Mouse (Mus musculus) brain, embryonic 14.5 days (tissue): ENCODE measurements at regions not wholly inside any gene's neighbourhood (a gene's known extent, or its start where the extent isn't known, plus 50 kb on each side); places are given as distances from the start of the nearest gene placed in this dataset.

Source experiments
- CTCF ChIP-seq: fragments of 200-500 bp; IDR thresholded peaks from 2 replicates; pipeline ENCODE4 v1.5.1; 2012; ENCODE audit warnings: inconsistent platforms, mild to moderate bottlenecking, moderate library complexity, borderline replicate concordance; ENCODE audit not compliant: insufficient read depth, insufficient read length; ENCODE audit errors: extremely low read depth
- POLR2A ChIP-seq: fragments of 200-500 bp; IDR thresholded peaks from 2 replicates; pipeline ENCODE4 v1.6.1; 2012; ENCODE audit warnings: mild to moderate bottlenecking, inconsistent platforms, borderline replicate concordance; ENCODE audit not compliant: poor library complexity, insufficient read depth, insufficient read length, severe bottlenecking; ENCODE audit errors: extremely low read depth

DNA sequence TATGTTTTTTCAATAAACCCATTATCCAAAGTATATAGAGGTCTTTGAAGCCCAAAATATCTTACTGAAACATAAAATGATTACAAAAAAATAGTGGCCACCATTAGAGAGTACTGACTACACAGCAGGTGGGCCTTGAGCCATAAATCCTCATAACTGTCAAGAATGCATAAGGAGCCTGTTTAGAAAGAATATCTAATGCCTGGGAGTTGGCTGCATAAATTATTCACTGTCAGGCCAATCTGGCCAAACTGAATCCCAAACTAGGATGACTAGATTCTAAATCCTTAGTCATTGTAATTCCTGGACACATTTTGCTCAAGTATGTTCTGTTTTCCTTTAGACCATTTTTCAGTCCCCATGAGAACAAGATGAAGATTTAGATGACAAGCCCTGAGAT lies 341.4 kb downstream of the Kif16b start:
- TF ChIP-seq CTCF (no peak), POLR2A (no peak)
